ENCODE assay signal across 15 mouse cellular contexts in genomic region chr2:46218336-46218957, GRCm38 (mm10).
DNase-seq lines count a peak whose midpoint lies in the region; ATAC-seq and TF ChIP-seq lines count a peak whose summit lies in the region.
"Had no signal": no experiment of that assay in that cellular context is flagged by ENCODE, and none has a peak within 500 bp of the region (broad histone marks: within the 10 kb centered on the region; RNA-seq: fewer than 3 reads in every experiment).

No protein-coding gene starts in this region.

- H3K4me3 ChIP-seq in layer of hippocampus, adult 2 months, result no peak overlapping the region
- H3K4me3 ChIP-seq in forebrain, embryonic 15.5 days, result no peak overlapping the region
- H3K4me3 ChIP-seq: forebrain, embryonic 10.5 days; hindbrain, embryonic 10.5 days; limb, embryonic 12.5 days; midbrain, embryonic 13.5 days had no signal

- no peaks in the 10 kb centered on the region for H3K9me3 ChIP-seq in forebrain, embryonic 15.5 days
- H3K9me3 ChIP-seq: forebrain, embryonic 10.5 days; hindbrain, embryonic 10.5 days; limb, embryonic 12.5 days; midbrain, embryonic 13.5 days had no signal

- H3K4me1 ChIP-seq in forebrain, embryonic 15.5 days, result no peaks in the 10 kb centered on the region
- H3K4me1 ChIP-seq: forebrain, embryonic 10.5 days; hindbrain, embryonic 10.5 days; limb, embryonic 12.5 days; midbrain, embryonic 13.5 days had no signal

- WGBS in forebrain, embryonic 15.5 days, result 90% methylated on average over 7 of the region's 7 CpGs

- H3K27me3 ChIP-seq in forebrain, embryonic 15.5 days, result no peaks in the 10 kb centered on the region
- H3K27me3 ChIP-seq: limb, embryonic 12.5 days; midbrain, embryonic 13.5 days had no signal

- no peak for ATAC-seq in forebrain, embryonic 15.5 days (replicated peaks)
- ATAC-seq: midbrain, embryonic 13.5 days had no signal

- peak; percentile 10 for DNase-seq in adrenal gland, postnatal 14 days
- no peak for DNase-seq in adrenal gland, adult 8-10 months
- DNase-seq in layer of hippocampus, adult 2 months (ENCODE audit: low spot score in 2 of 2), result no peak
- no peak for DNase-seq in layer of hippocampus, postnatal 10 days (ENCODE audit: low spot score in 2 of 2)
- peak; percentile 32 for DNase-seq in 416B (ENCODE audit: low read depth)
- peak; percentile 3 for DNase-seq in c-Kit-positive CD71-negative TER-119-negative erythroid progenitor cells, embryonic 14.5 days (ENCODE audit: low read depth)
- DNase-seq in urinary bladder, postnatal 4 days (ENCODE audit: low spot score in 2 of 2), result no peak
- DNase-seq: cerebellum, adult 9-10 months; layer of hippocampus, postnatal 36 days had no signal

- H3K4me2 ChIP-seq in forebrain, embryonic 15.5 days (replicated peaks), result no peak overlapping the region
- H3K4me2 ChIP-seq: heart, embryonic 11.5 days; limb, embryonic 12.5 days; midbrain, embryonic 13.5 days had no signal

- H3K9ac ChIP-seq in forebrain, embryonic 15.5 days (replicated peaks), result no peak overlapping the region
- H3K9ac ChIP-seq: limb, embryonic 12.5 days; midbrain, embryonic 13.5 days had no signal

- TF ChIP-seq CTCF in layer of hippocampus, adult 2 months (conservative IDR thresholded peaks at IDR 0.05), result peak; percentile 51

- H3K36me3 ChIP-seq in forebrain, embryonic 15.5 days, result no peaks in the 10 kb centered on the region
- H3K36me3 ChIP-seq: forebrain, embryonic 10.5 days; hindbrain, embryonic 10.5 days; limb, embryonic 12.5 days; midbrain, embryonic 13.5 days had no signal

- no peak overlapping the region for H3K27ac ChIP-seq in layer of hippocampus, adult 2 months
- H3K27ac ChIP-seq in forebrain, embryonic 15.5 days (replicated peaks), result no peak overlapping the region
- H3K27ac ChIP-seq: forebrain, embryonic 10.5 days; hindbrain, embryonic 10.5 days; limb, embryonic 12.5 days; midbrain, embryonic 13.5 days had no signal

Comparison
In these comparisons a context has a peak if more than half of its experiments do, and no peak if none do; other contexts are left out.
1. DNase-seq: peak in adrenal gland, postnatal 14 days (single experiment), 416B (single experiment) and c-Kit-positive CD71-negative TER-119-negative erythroid progenitor cells, embryonic 14.5 days (single experiment); none in adrenal gland, adult 8-10 months (single experiment), layer of hippocampus, adult 2 months (0 of 2), layer of hippocampus, postnatal 10 days (0 of 2) and urinary bladder, postnatal 4 days (0 of 2).